Mouse (Mus musculus): Measurements from ENCODE around the gene Snapc4.

DNA sequence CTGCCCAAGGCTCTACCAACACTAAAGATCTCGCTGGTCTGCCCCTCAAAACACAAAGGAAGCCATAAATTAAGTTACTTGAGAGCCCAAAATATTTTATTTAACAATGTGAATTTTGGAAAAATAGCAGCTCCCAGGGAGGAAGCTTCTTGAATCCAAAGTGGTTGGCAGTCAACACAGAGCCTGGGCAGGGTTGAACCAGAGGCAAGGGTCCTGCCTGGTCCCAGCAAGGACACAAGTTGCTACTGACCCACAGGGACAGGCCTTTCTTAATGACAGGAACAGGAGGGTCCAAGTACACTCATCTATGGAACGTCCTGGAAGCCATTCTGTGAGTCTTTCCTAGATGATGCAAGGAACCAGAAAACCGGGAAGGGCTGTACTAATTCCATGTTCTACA, 28.9 kb upstream of the Snapc4 start:
- TF ChIP-seq MAX (IDR thresholded peaks at IDR 0.05; ENCODE audit: low read length) (no peak), ELF1 (IDR thresholded peaks at IDR 0.05; ENCODE audit: low read depth, low read length) (no peak), POLR2AphosphoS2 (IDR thresholded peaks at IDR 0.05; ENCODE audit: low read depth, low read length) (no peak), ZNF384 (IDR thresholded peaks at IDR 0.05; ENCODE audit: low read depth, low read length) (no peak), USF1 (IDR thresholded peaks at IDR 0.05; ENCODE audit: low read depth, low read length) (no peak)
